Mouse (Mus musculus): ENCODE measurements around the gene Opcml. TPM values are rescaled to one million over a fixed set of nuclear protein-coding genes. Genes with fewer than 3 reads are reported as not detected.

Opcml gene
- polyA plus RNA-seq, 1 experiment from 2014 or later: 1.9 TPM

GRCm38 (mm10) chr9:27917250-27917649 is 126.7 kb downstream of the Opcml start:
- H3K36me3 ChIP-seq (ENCODE audit: control insufficient read depth, insufficient read depth, low read length): no peaks in the 10 kb centered on the region

GRCm38 (mm10) chr9:27923495-27923894 is 132.9 kb downstream of the Opcml start:
- no peak for ATAC-seq (replicated peaks; ENCODE audit: insufficient number of reproducible peaks, low FRiP score, low TSS enrichment)
- Histone ChIP-seq H3K4me3 (ENCODE audit: low read depth, low read length) (no peak overlapping the region), H3K4me2 (no peak overlapping the region), H3K27me3 (ENCODE audit: control insufficient read depth, insufficient read depth, low read length) (no peaks in the 10 kb centered on the region), H3K9me3 (replicated peaks; ENCODE audit: control insufficient read depth, low read length) (no peaks in the 10 kb centered on the region), H3K4me1 (ENCODE audit: control insufficient read depth, insufficient read depth, low read length) (no peaks in the 10 kb centered on the region), H3K27ac (ENCODE audit: low read depth, low read length) (no peak overlapping the region), H3K36me3 (ENCODE audit: control insufficient read depth, insufficient read depth, low read length) (no peaks in the 10 kb centered on the region), H3K9ac (ENCODE audit: low read depth, low read length) (no peak overlapping the region)
- 83% methylated on average over 1 of the region's 1 CpGs for WGBS (ENCODE audit: insufficient replicate concordance)

More at GRCm38 (mm10) chr9:27917250-27917649, 126.7 kb downstream of the Opcml start:
- ATAC-seq (replicated peaks; ENCODE audit: insufficient number of reproducible peaks, low FRiP score, low TSS enrichment): no peak
- Histone ChIP-seq H3K27ac (ENCODE audit: low read depth, low read length) (no peak overlapping the region), H3K4me1 (ENCODE audit: control insufficient read depth, insufficient read depth, low read length) (no peaks in the 10 kb centered on the region), H3K9ac (ENCODE audit: low read depth, low read length) (no peak overlapping the region), H3K9me3 (replicated peaks; ENCODE audit: control insufficient read depth, low read length) (no peaks in the 10 kb centered on the region), H3K4me3 (ENCODE audit: low read depth, low read length) (no peak overlapping the region), H3K4me2 (no peak overlapping the region), H3K27me3 (ENCODE audit: control insufficient read depth, insufficient read depth, low read length) (no peaks in the 10 kb centered on the region)
- 70% methylated on average over 3 of the region's 3 CpGs for WGBS (ENCODE audit: insufficient replicate concordance)

- ATAC-seq (replicated peaks; ENCODE audit: insufficient number of reproducible peaks, low FRiP score, low TSS enrichment): no peak
- Histone ChIP-seq H3K27ac (ENCODE audit: low read depth, low read length) (no peak overlapping the region), H3K4me1 (ENCODE audit: control insufficient read depth, insufficient read depth, low read length) (no peaks in the 10 kb centered on the region), H3K27me3 (ENCODE audit: control insufficient read depth, insufficient read depth, low read length) (no peaks in the 10 kb centered on the region), H3K9ac (ENCODE audit: low read depth, low read length) (no peak overlapping the region), H3K9me3 (replicated peaks; ENCODE audit: control insufficient read depth, low read length) (no peaks in the 10 kb centered on the region), H3K4me2 (no peak overlapping the region), H3K36me3 (ENCODE audit: control insufficient read depth, insufficient read depth, low read length) (no peaks in the 10 kb centered on the region), H3K4me3 (ENCODE audit: low read depth, low read length) (no peak overlapping the region)
- 60% methylated on average over 4 of the region's 4 CpGs for WGBS (ENCODE audit: insufficient replicate concordance)
Observed at GRCm38 (mm10) chr9:27923945-27924825, 133.6 kb downstream of the Opcml start.

GRCm38 (mm10) chr9:27925650-27926049 is 135.1 kb downstream of the Opcml start:
- Histone ChIP-seq H3K4me2 (no peak overlapping the region), H3K9ac (ENCODE audit: low read depth, low read length) (no peak overlapping the region), H3K4me3 (ENCODE audit: low read depth, low read length) (no peak overlapping the region), H3K27me3 (ENCODE audit: control insufficient read depth, insufficient read depth, low read length) (no peaks in the 10 kb centered on the region), H3K9me3 (replicated peaks; ENCODE audit: control insufficient read depth, low read length) (no peaks in the 10 kb centered on the region), H3K4me1 (ENCODE audit: control insufficient read depth, insufficient read depth, low read length) (no peaks in the 10 kb centered on the region), H3K36me3 (ENCODE audit: control insufficient read depth, insufficient read depth, low read length) (no peaks in the 10 kb centered on the region), H3K27ac (ENCODE audit: low read depth, low read length) (no peak overlapping the region)
- no peak for ATAC-seq (replicated peaks; ENCODE audit: insufficient number of reproducible peaks, low FRiP score, low TSS enrichment)
- WGBS (ENCODE audit: insufficient replicate concordance): 74% methylated on average over 2 of the region's 2 CpGs

- no peak overlapping the region for H3K4me2 ChIP-seq
- H3K9ac ChIP-seq (ENCODE audit: low read depth, low read length): no peak overlapping the region
- no peak overlapping the region for H3K27ac ChIP-seq (ENCODE audit: low read depth, low read length)
- H3K36me3 ChIP-seq (ENCODE audit: control insufficient read depth, insufficient read depth, low read length): no peaks in the 10 kb centered on the region
- no peaks in the 10 kb centered on the region for H3K4me1 ChIP-seq (ENCODE audit: control insufficient read depth, insufficient read depth, low read length)
- no peak for ATAC-seq (replicated peaks; ENCODE audit: insufficient number of reproducible peaks, low FRiP score, low TSS enrichment)
- H3K9me3 ChIP-seq (replicated peaks; ENCODE audit: control insufficient read depth, low read length): no peaks in the 10 kb centered on the region
- no peak overlapping the region for H3K4me3 ChIP-seq (ENCODE audit: low read depth, low read length)
- no peaks in the 10 kb centered on the region for H3K27me3 ChIP-seq (ENCODE audit: control insufficient read depth, insufficient read depth, low read length)
Observed at GRCm38 (mm10) chr9:27937253-27937652, 146.7 kb downstream of the Opcml start.

GRCm38 (mm10) chr9:27937660-27938059 is 147.1 kb downstream of the Opcml start:
- Histone ChIP-seq H3K4me2 (no peak overlapping the region), H3K4me1 (ENCODE audit: control insufficient read depth, insufficient read depth, low read length) (no peaks in the 10 kb centered on the region), H3K9ac (ENCODE audit: low read depth, low read length) (no peak overlapping the region), H3K27me3 (ENCODE audit: control insufficient read depth, insufficient read depth, low read length) (no peaks in the 10 kb centered on the region), H3K36me3 (ENCODE audit: control insufficient read depth, insufficient read depth, low read length) (no peaks in the 10 kb centered on the region), H3K9me3 (replicated peaks; ENCODE audit: control insufficient read depth, low read length) (no peaks in the 10 kb centered on the region), H3K27ac (ENCODE audit: low read depth, low read length) (no peak overlapping the region), H3K4me3 (ENCODE audit: low read depth, low read length) (no peak overlapping the region)
- ATAC-seq (replicated peaks; ENCODE audit: insufficient number of reproducible peaks, low FRiP score, low TSS enrichment): no peak
- WGBS (ENCODE audit: insufficient replicate concordance): 90% methylated on average over 5 of the region's 5 CpGs

- Histone ChIP-seq H3K9me3 (replicated peaks; ENCODE audit: control insufficient read depth, low read length) (no peaks in the 10 kb centered on the region), H3K27ac (ENCODE audit: low read depth, low read length) (no peak overlapping the region), H3K4me1 (ENCODE audit: control insufficient read depth, insufficient read depth, low read length) (no peaks in the 10 kb centered on the region), H3K36me3 (ENCODE audit: control insufficient read depth, insufficient read depth, low read length) (no peaks in the 10 kb centered on the region), H3K27me3 (ENCODE audit: control insufficient read depth, insufficient read depth, low read length) (no peaks in the 10 kb centered on the region), H3K4me2 (no peak overlapping the region), H3K9ac (ENCODE audit: low read depth, low read length) (no peak overlapping the region), H3K4me3 (ENCODE audit: low read depth, low read length) (no peak overlapping the region)
- WGBS (ENCODE audit: insufficient replicate concordance): 70% methylated on average over 11 of the region's 11 CpGs
- ATAC-seq (replicated peaks; ENCODE audit: insufficient number of reproducible peaks, low FRiP score, low TSS enrichment): no peak
Observed at GRCm38 (mm10) chr9:27945323-27946010, 154.9 kb downstream of the Opcml start.

- Histone ChIP-seq H3K36me3 (ENCODE audit: control insufficient read depth, insufficient read depth, low read length) (no peaks in the 10 kb centered on the region), H3K4me2 (no peak overlapping the region), H3K9ac (ENCODE audit: low read depth, low read length) (no peak overlapping the region), H3K4me3 (ENCODE audit: low read depth, low read length) (no peak overlapping the region), H3K9me3 (replicated peaks; ENCODE audit: control insufficient read depth, low read length) (no peaks in the 10 kb centered on the region), H3K4me1 (ENCODE audit: control insufficient read depth, insufficient read depth, low read length) (no peaks in the 10 kb centered on the region), H3K27me3 (ENCODE audit: control insufficient read depth, insufficient read depth, low read length) (no peaks in the 10 kb centered on the region), H3K27ac (ENCODE audit: low read depth, low read length) (no peak overlapping the region)
- ATAC-seq (replicated peaks; ENCODE audit: insufficient number of reproducible peaks, low FRiP score, low TSS enrichment): no peak
- 61% methylated on average over 5 of the region's 5 CpGs for WGBS (ENCODE audit: insufficient replicate concordance)
Observed at GRCm38 (mm10) chr9:27951110-27951509, 160.5 kb downstream of the Opcml start.

All from heart, embryonic 11.5 days (tissue).